Mouse (Mus musculus): ENCODE results near the gene Stk16.

- no peak for TF ChIP-seq CTCF (IDR thresholded peaks at IDR 0.05; ENCODE audit: insufficient read depth, low read length)
- TF ChIP-seq POLR2A (IDR thresholded peaks at IDR 0.05; ENCODE audit: borderline replicate concordance, extremely low read depth, low read depth, low read length): peak; percentile 30; the same call in 1 of the 2 replicates
Measured at GRCm38 (mm10) chr1:75192452-75192851, 18.2 kb upstream of the Stk16 start.
